Mouse (Mus musculus) testis, adult 2 months (tissue): ENCODE measurements around the gene Ghr.

ENCODE experiments used
- CTCF ChIP-seq: fragments of 200-500 bp; IDR thresholded peaks from 2 replicates; pipeline ENCODE4 v1.5.1; 2012; ENCODE audit warnings: low read depth, mild to moderate bottlenecking, inconsistent platforms, low read length, moderate library complexity; ENCODE audit not compliant: control insufficient read depth, insufficient read depth, insufficient replicate concordance
- POLR2A ChIP-seq: fragments of 200-500 bp; IDR thresholded peaks from 2 replicates; pipeline ENCODE4 v1.6.1; 2012; ENCODE audit warnings: low read depth, mild to moderate bottlenecking, inconsistent platforms, low read length, moderate library complexity; ENCODE audit not compliant: control insufficient read depth

DNA sequence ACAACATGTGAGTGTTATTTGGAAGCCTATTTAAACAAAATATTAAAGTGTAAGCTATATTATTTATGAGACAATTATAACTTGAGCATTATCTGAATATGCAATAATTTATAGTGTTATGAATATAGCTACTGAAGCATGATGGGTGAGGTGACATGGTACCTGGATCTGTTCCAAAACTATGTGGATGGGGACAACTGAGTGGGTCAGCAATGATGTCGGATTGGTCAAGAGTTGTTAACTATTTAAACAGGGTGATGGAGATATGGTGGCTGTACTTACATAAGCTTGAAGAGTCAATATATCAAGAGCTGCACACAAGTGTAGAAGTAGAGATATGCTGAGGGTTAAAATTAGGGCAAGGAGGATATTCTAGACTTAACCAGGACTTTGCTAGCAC lies 70.9 kb downstream of the Ghr start:
- TF ChIP-seq CTCF (no peak), POLR2A (no peak)
